Mouse (Mus musculus): ENCODE data around the gene Sec1.

The Sec1 gene

GRCm38 (mm10) chr7:45718331-45718730 lies 24.1 kb upstream of the Sec1 start:
- CTCF ChIA-PET = interaction anchor here (1.0 kb wide), 1 partner anchor 155 kb away, joined by 3 read pairs; no protein-coding TSS in a partner anchor

GRCm38 (mm10) chr7:45717918-45718297 lies 23.7 kb upstream of the Sec1 start, which contains the start of gene Sphk2:
Gene Sphk2 (minus strand): TSS chr7:45718002.
- CTCF ChIA-PET = interaction anchor here (0.9 to 1.2 kb wide), 2 partner anchors 10 to 13 kb away, joined by 3 to 8 read pairs; partner anchors contain the start of gene Dbp

- CTCF ChIA-PET = interaction anchor here (0.5 to 1.2 kb wide), 4 partner anchors 9 to 158 kb away, joined by 3 to 11 read pairs (median 8); partner anchors contain the start of gene Dbp
Measured at GRCm38 (mm10) chr7:45716952-45717917, 23.0 kb upstream of the Sec1 start.

- CTCF ChIA-PET = interaction anchor here (0.6 to 1.2 kb wide), 2 partner anchors 12 to 83 kb away, joined by 3 to 11 read pairs; partner anchors contain the start of gene Dbp
Measured at GRCm38 (mm10) chr7:45716460-45716857, 22.3 kb upstream of the Sec1 start.

- CTCF ChIA-PET = no interaction called here
Measured at GRCm38 (mm10) chr7:45715741-45716459, 21.7 kb upstream of the Sec1 start.

GRCm38 (mm10) chr7:45715090-45715708 lies 21.0 kb upstream of the Sec1 start, which contains the start of gene Rpl18:
Gene Rpl18 (plus strand): TSS chr7:45715457.
- CTCF ChIA-PET = interaction anchor here (0.7 kb wide), 1 partner anchor 204 kb away, joined by 3 read pairs; no protein-coding TSS in a partner anchor

- CTCF ChIA-PET = interaction anchor here (0.7 to 0.9 kb wide), 2 partner anchors 9 to 204 kb away, joined by 3 read pairs; partner anchors contain the start of gene Dbp
Measured at GRCm38 (mm10) chr7:45714630-45715089, 20.5 kb upstream of the Sec1 start.

- CTCF ChIA-PET = interaction anchor here (0.9 kb wide), 1 partner anchor 9 kb away, joined by 3 read pairs; the partner anchor contains the start of gene Dbp
Measured at GRCm38 (mm10) chr7:45713881-45714520, 19.8 kb upstream of the Sec1 start.

- CTCF ChIA-PET = no interaction called here
Measured at GRCm38 (mm10) chr7:45713396-45713795, 19.2 kb upstream of the Sec1 start.

GRCm38 (mm10) chr7:45712022-45712757 lies 18.0 kb upstream of the Sec1 start:
- CTCF ChIA-PET = interaction anchor here (0.6 kb wide), 1 partner anchor 64 kb away, joined by 6 read pairs; no protein-coding TSS in a partner anchor

GRCm38 (mm10) chr7:45711316-45712021 lies 17.3 kb upstream of the Sec1 start:
- CTCF ChIA-PET = no interaction called here

- CTCF ChIA-PET = no interaction called here
Measured at GRCm38 (mm10) chr7:45710477-45711191, 16.4 kb upstream of the Sec1 start.

GRCm38 (mm10) chr7:45709677-45710355 lies 15.6 kb upstream of the Sec1 start:
- CTCF ChIA-PET = no interaction called here

GRCm38 (mm10) chr7:45709036-45709435 lies 14.8 kb upstream of the Sec1 start:
- CTCF ChIA-PET = interaction anchor here (1.0 to 1.8 kb wide), 2 partner anchors 8 to 26 kb away, joined by 3 to 8 read pairs; partner anchors contain the start of gene Sphk2

- CTCF ChIA-PET = interaction anchor here (0.6 to 1.8 kb wide), 4 partner anchors 9 to 115 kb away, joined by 3 to 8 read pairs (median 7); partner anchors contain the start of gene Sphk2
Measured at GRCm38 (mm10) chr7:45708221-45708761, 14.1 kb upstream of the Sec1 start.

GRCm38 (mm10) chr7:45707375-45707967 lies 13.3 kb upstream of the Sec1 start:
- CTCF ChIA-PET = interaction anchor here (0.6 to 1.8 kb wide), 2 partner anchors 10 to 114 kb away, joined by 6 to 8 read pairs; partner anchors contain the start of gene Sphk2

- CTCF ChIA-PET = no interaction called here
Measured at GRCm38 (mm10) chr7:45706721-45707241, 12.6 kb upstream of the Sec1 start.

All from spleen, embryonic (tissue).